Mouse (Mus musculus): Measurements from ENCODE around the gene Cd47.

Cd47 gene

GRCm38 (mm10) chr16:49902083-49902482 is 101.8 kb downstream of the Cd47 start:
- in situ Hi-C loops (cut with MboI, MseI), result no loop called here

GRCm38 (mm10) chr16:49904248-49904930 is 104.1 kb downstream of the Cd47 start:
- in situ Hi-C loops (cut with MboI, MseI), result no loop called here

GRCm38 (mm10) chr16:49905041-49905440 is 104.7 kb downstream of the Cd47 start:
- in situ Hi-C loops (cut with MboI, MseI), result loop anchor here in 1 of 2 experiments (5.0 kb wide), 1 partner anchor 142 kb away; no protein-coding TSS in a partner anchor

- in situ Hi-C loops (cut with MboI, MseI), result loop anchor here in 1 of 2 experiments (5.0 kb wide), 1 partner anchor 142 kb away; no protein-coding TSS in a partner anchor
Measured at GRCm38 (mm10) chr16:49905601-49906001, 105.3 kb downstream of the Cd47 start.

- in situ Hi-C loops (cut with MboI, MseI), result loop anchor here in 1 of 2 experiments (5.0 kb wide), 1 partner anchor 141 kb away; no protein-coding TSS in a partner anchor
Measured at GRCm38 (mm10) chr16:49906066-49906465, 105.7 kb downstream of the Cd47 start.

- in situ Hi-C loops (cut with MboI, MseI), result loop anchor here in 1 of 2 experiments (5.0 kb wide), 1 partner anchor 140 kb away; no protein-coding TSS in a partner anchor
Measured at GRCm38 (mm10) chr16:49906940-49907339, 106.6 kb downstream of the Cd47 start.

- in situ Hi-C loops (cut with MboI, MseI), result loop anchor here in 1 of 2 experiments (5.0 kb wide), 1 partner anchor 140 kb away; no protein-coding TSS in a partner anchor
Measured at GRCm38 (mm10) chr16:49907356-49907755, 107.0 kb downstream of the Cd47 start.

GRCm38 (mm10) chr16:49909536-49909935 is 109.2 kb downstream of the Cd47 start:
- in situ Hi-C loops (cut with MboI, MseI), result loop anchor here in 1 of 2 experiments (5.0 kb wide), 1 partner anchor 138 kb away; no protein-coding TSS in a partner anchor

- in situ Hi-C loops (cut with MboI, MseI), result no loop called here
Measured at GRCm38 (mm10) chr16:49914094-49914493, 113.8 kb downstream of the Cd47 start.

- in situ Hi-C loops (cut with MboI, MseI), result no loop called here
Measured at GRCm38 (mm10) chr16:49915532-49916476, 115.5 kb downstream of the Cd47 start.

GRCm38 (mm10) chr16:49920191-49920590 is 119.9 kb downstream of the Cd47 start:
- in situ Hi-C loops (cut with MboI, MseI), result loop anchor here in 1 of 2 experiments (10.0 kb wide), 1 partner anchor 1655 kb away; no protein-coding TSS in a partner anchor

- in situ Hi-C loops (cut with MboI, MseI), result loop anchor here in 1 of 2 experiments (10.0 kb wide), 1 partner anchor 1653 kb away; no protein-coding TSS in a partner anchor
Measured at GRCm38 (mm10) chr16:49921677-49922076, 121.3 kb downstream of the Cd47 start.

GRCm38 (mm10) chr16:49922098-49922497 is 121.8 kb downstream of the Cd47 start:
- in situ Hi-C loops (cut with MboI, MseI), result loop anchor here in 1 of 2 experiments (10.0 kb wide), 1 partner anchor 1653 kb away; no protein-coding TSS in a partner anchor

- in situ Hi-C loops (cut with MboI, MseI), result loop anchor here in 1 of 2 experiments (10.0 kb wide), 1 partner anchor 1651 kb away; no protein-coding TSS in a partner anchor
Measured at GRCm38 (mm10) chr16:49923720-49924119, 123.4 kb downstream of the Cd47 start.

GRCm38 (mm10) chr16:49924941-49925340 is 124.6 kb downstream of the Cd47 start:
- in situ Hi-C loops (cut with MboI, MseI), result loop anchor here in 1 of 2 experiments (5.0 to 10.0 kb wide), 2 partner anchors 117 to 1650 kb away; no protein-coding TSS in a partner anchor

GRCm38 (mm10) chr16:49933274-49933673 is 132.9 kb downstream of the Cd47 start:
- in situ Hi-C loops (cut with MboI, MseI), result no loop called here

- in situ Hi-C loops (cut with MboI, MseI), result loop anchor here in 1 of 2 experiments (5.0 kb wide), 1 partner anchor 41 kb away; no protein-coding TSS in a partner anchor
Measured at GRCm38 (mm10) chr16:49936008-49936443, 135.7 kb downstream of the Cd47 start.

- in situ Hi-C loops (cut with MboI, MseI), result loop anchor here in 1 of 2 experiments (5.0 kb wide), 1 partner anchor 41 kb away; no protein-coding TSS in a partner anchor
Measured at GRCm38 (mm10) chr16:49936793-49937192, 136.5 kb downstream of the Cd47 start.

GRCm38 (mm10) chr16:49937218-49938165 is 137.2 kb downstream of the Cd47 start:
- in situ Hi-C loops (cut with MboI, MseI), result loop anchor here in 1 of 2 experiments (5.0 kb wide), 1 partner anchor 40 kb away; no protein-coding TSS in a partner anchor
